Mouse (Mus musculus): Measurements from ENCODE around the gene Gpr152. TPM values are rescaled to one million over a fixed set of nuclear protein-coding genes. Genes with fewer than 3 reads are reported as not detected.

Gene Gpr152
- polyA plus RNA-seq, 1 experiment from 2014 or later: not detected

- no peak overlapping the region for H3K27ac ChIP-seq (replicated peaks)
- peaks cover 16% of the 10 kb centered on the region for H3K4me1 ChIP-seq (replicated peaks; ENCODE audit: control insufficient read depth, insufficient read depth)
- no peaks in the 10 kb centered on the region for H3K27me3 ChIP-seq (ENCODE audit: control insufficient read depth, insufficient read depth, low read length)
- ATAC-seq (ENCODE audit: low FRiP score, low TSS enrichment): no peak
- no peak overlapping the region for H3K9ac ChIP-seq (ENCODE audit: low read length)
- WGBS: 76% methylated on average over 5 of the region's 5 CpGs
- no peak overlapping the region for H3K4me3 ChIP-seq (ENCODE audit: low read depth, low read length)
- TF ChIP-seq EP300 (optimal IDR thresholded peaks at IDR 0.05): no peak
- no peak for TF ChIP-seq CTCF (IDR thresholded peaks at IDR 0.05; ENCODE audit: low read depth)
- no peak overlapping the region for H3K4me2 ChIP-seq (replicated peaks; ENCODE audit: low read depth)
- H3K36me3 ChIP-seq (ENCODE audit: control insufficient read depth, insufficient read depth, low read length): no peaks in the 10 kb centered on the region
- DNase-seq (ENCODE audit: low spot score): no peak
- no peaks in the 10 kb centered on the region for H3K9me3 ChIP-seq (ENCODE audit: control insufficient read depth, low read length)
These were observed 44.7 kb upstream of the Gpr152 start for GRCm38 (mm10) chr19:4094774-4095303.

- H3K4me2 ChIP-seq (replicated peaks; ENCODE audit: low read depth): no peak overlapping the region
- WGBS: 57% methylated on average over 3 of the region's 3 CpGs
- ATAC-seq (ENCODE audit: low FRiP score, low TSS enrichment): no peak
These were observed 43.8 kb upstream of the Gpr152 start for GRCm38 (mm10) chr19:4095802-4096201.

GRCm38 (mm10) chr19:4096642-4097440 lies 42.7 kb upstream of the Gpr152 start, which contains the start of gene Cdk2ap2:
TSS of gene Cdk2ap2 (plus strand) at chr19:4097182.
- 1% methylated on average over 55 of the region's 65 CpGs for whole genome bisulfite sequencing
- no peaks in the 10 kb centered on the region for H3K36me3 ChIP-seq (ENCODE audit: control insufficient read depth, insufficient read depth, low read length)
- DNase-seq (ENCODE audit: low spot score) (peak; percentile 99), ATAC-seq (ENCODE audit: low FRiP score, low TSS enrichment) (peak; percentile 92)
- peak within 1 kb of the TSS; percentile 93 for H3K27ac ChIP-seq (replicated peaks)
- no peaks in the 10 kb centered on the region for H3K27me3 ChIP-seq (ENCODE audit: control insufficient read depth, insufficient read depth, low read length)
- peaks cover 16% of the 10 kb centered on the region for H3K4me1 ChIP-seq (replicated peaks; ENCODE audit: control insufficient read depth, insufficient read depth)
- peak within 1 kb of the TSS; percentile 64 for H3K9ac ChIP-seq (ENCODE audit: low read length)
- no peaks in the 10 kb centered on the region for H3K9me3 ChIP-seq (ENCODE audit: control insufficient read depth, low read length)
- peak within 1 kb of the TSS; percentile 75 for H3K4me2 ChIP-seq (replicated peaks; ENCODE audit: low read depth)
- TF ChIP-seq CTCF (IDR thresholded peaks at IDR 0.05; ENCODE audit: low read depth) (no peak), EP300 (optimal IDR thresholded peaks at IDR 0.05) (no peak)
- H3K4me3 ChIP-seq (ENCODE audit: low read depth, low read length): peak within 1 kb of the TSS; percentile 59

More at GRCm38 (mm10) chr19:4095802-4096201, 43.8 kb upstream of the Gpr152 start:
- TF ChIP-seq EP300 (optimal IDR thresholded peaks at IDR 0.05) (no peak), CTCF (IDR thresholded peaks at IDR 0.05; ENCODE audit: low read depth) (no peak)
- Histone ChIP-seq H3K4me1 (replicated peaks; ENCODE audit: control insufficient read depth, insufficient read depth) (peaks cover 16% of the 10 kb centered on the region), H3K27me3 (ENCODE audit: control insufficient read depth, insufficient read depth, low read length) (no peaks in the 10 kb centered on the region), H3K36me3 (ENCODE audit: control insufficient read depth, insufficient read depth, low read length) (no peaks in the 10 kb centered on the region), H3K9ac (ENCODE audit: low read length) (no peak overlapping the region), H3K27ac (replicated peaks) (no peak overlapping the region), H3K9me3 (ENCODE audit: control insufficient read depth, low read length) (no peaks in the 10 kb centered on the region), H3K4me3 (ENCODE audit: low read depth, low read length) (no peak overlapping the region)
- no peak for DNase-seq (ENCODE audit: low spot score)

GRCm38 (mm10) chr19:4097441-4097825 lies 42.2 kb upstream of the Gpr152 start:
- DNase-seq (ENCODE audit: low spot score) (peak; percentile 88), ATAC-seq (ENCODE audit: low FRiP score, low TSS enrichment) (peak; percentile 53)
- peak overlapping the region; percentile 59 for H3K4me3 ChIP-seq (ENCODE audit: low read depth, low read length)
- peak overlapping the region; percentile 88 for H3K27ac ChIP-seq (replicated peaks)
- H3K9ac ChIP-seq (ENCODE audit: low read length): peak overlapping the region; percentile 53
- peak overlapping the region; percentile 56 for H3K4me2 ChIP-seq (replicated peaks; ENCODE audit: low read depth)
- H3K27me3 ChIP-seq (ENCODE audit: control insufficient read depth, insufficient read depth, low read length): no peaks in the 10 kb centered on the region
- no peaks in the 10 kb centered on the region for H3K36me3 ChIP-seq (ENCODE audit: control insufficient read depth, insufficient read depth, low read length)
- H3K9me3 ChIP-seq (ENCODE audit: control insufficient read depth, low read length): no peaks in the 10 kb centered on the region
- under 1% methylated on average over 21 of the region's 21 CpGs for WGBS
- H3K4me1 ChIP-seq (replicated peaks; ENCODE audit: control insufficient read depth, insufficient read depth): peaks cover 16% of the 10 kb centered on the region
- no peak; the same call in 1 of the 2 replicates for TF ChIP-seq CTCF (IDR thresholded peaks at IDR 0.05; ENCODE audit: low read depth)

- ATAC-seq (ENCODE audit: low FRiP score, low TSS enrichment): no peak
- Histone ChIP-seq H3K36me3 (ENCODE audit: control insufficient read depth, insufficient read depth, low read length) (no peaks in the 10 kb centered on the region), H3K4me1 (replicated peaks; ENCODE audit: control insufficient read depth, insufficient read depth) (peaks cover 16% of the 10 kb centered on the region), H3K4me3 (ENCODE audit: low read depth, low read length) (no peak overlapping the region), H3K4me2 (replicated peaks; ENCODE audit: low read depth) (0 out of 2 replicates have a peak overlapping the region, but pooled peaks have one; percentile 56), H3K27ac (replicated peaks) (no peak overlapping the region; the same call in 1 of the 2 replicates), H3K9ac (ENCODE audit: low read length) (no peak overlapping the region), H3K27me3 (ENCODE audit: control insufficient read depth, insufficient read depth, low read length) (no peaks in the 10 kb centered on the region), H3K9me3 (ENCODE audit: control insufficient read depth, low read length) (no peaks in the 10 kb centered on the region)
- DNase-seq (ENCODE audit: low spot score): no peak
- no peak for TF ChIP-seq EP300 (optimal IDR thresholded peaks at IDR 0.05)
- TF ChIP-seq CTCF (IDR thresholded peaks at IDR 0.05; ENCODE audit: low read depth): no peak
- WGBS: 83% methylated on average over 13 of the region's 13 CpGs
These were observed 41.2 kb upstream of the Gpr152 start for GRCm38 (mm10) chr19:4098426-4098825.

GRCm38 (mm10) chr19:4099056-4099455 lies 40.5 kb upstream of the Gpr152 start:
- Histone ChIP-seq H3K9me3 (ENCODE audit: control insufficient read depth, low read length) (no peaks in the 10 kb centered on the region), H3K36me3 (ENCODE audit: control insufficient read depth, insufficient read depth, low read length) (no peaks in the 10 kb centered on the region), H3K4me3 (ENCODE audit: low read depth, low read length) (0 out of 2 replicates have a peak overlapping the region, but pooled peaks have one; percentile 6), H3K4me1 (replicated peaks; ENCODE audit: control insufficient read depth, insufficient read depth) (peaks cover 16% of the 10 kb centered on the region), H3K9ac (ENCODE audit: low read length) (no peak overlapping the region), H3K4me2 (replicated peaks; ENCODE audit: low read depth) (peak overlapping the region; percentile 88), H3K27me3 (ENCODE audit: control insufficient read depth, insufficient read depth, low read length) (no peaks in the 10 kb centered on the region), H3K27ac (replicated peaks) (peak overlapping the region; percentile 30)
- peak; percentile 25 for ATAC-seq (ENCODE audit: low FRiP score, low TSS enrichment)
- WGBS: 10% methylated on average over 9 of the region's 9 CpGs
- peak; percentile 96 for DNase-seq (ENCODE audit: low spot score)
- no peak for TF ChIP-seq EP300 (optimal IDR thresholded peaks at IDR 0.05)
- peak; percentile 99 for TF ChIP-seq CTCF (IDR thresholded peaks at IDR 0.05; ENCODE audit: low read depth)
